Mouse (Mus musculus): Measurements from ENCODE around the gene Crim1. TPM values are rescaled to one million over a fixed set of nuclear protein-coding genes. Genes with fewer than 3 reads are reported as not detected.

Gene Crim1
- total RNA-seq, 2 experiments from 2014 or later: 25.0 to 25.6 TPM

GRCm38 (mm10) chr17:78279191-78279590, 79.1 kb downstream of the Crim1 start:
- intact Hi-C loops (cut with DNase I): no loop called here
- no peak for DNase-seq

- DNase-seq: no peak
- intact Hi-C loops (cut with DNase I): no loop called here
Measured at GRCm38 (mm10) chr17:78280991-78281712, 81.1 kb downstream of the Crim1 start.

- DNase-seq: no peak
Measured at GRCm38 (mm10) chr17:78283271-78283992, 83.4 kb downstream of the Crim1 start.

GRCm38 (mm10) chr17:78286021-78286420, 86.0 kb downstream of the Crim1 start:
- intact Hi-C loops (cut with DNase I): no loop called here
- DNase-seq: no peak

More at GRCm38 (mm10) chr17:78283271-78283992, 83.4 kb downstream of the Crim1 start:
- intact Hi-C loops (cut with DNase I): no loop called here

- DNase-seq: no peak
- intact Hi-C loops (cut with DNase I): no loop called here
Measured at GRCm38 (mm10) chr17:78287391-78287790, 87.3 kb downstream of the Crim1 start.

- DNase-seq: no peak
- intact Hi-C loops (cut with DNase I): no loop called here
Measured at GRCm38 (mm10) chr17:78290153-78290876, 90.3 kb downstream of the Crim1 start.

GRCm38 (mm10) chr17:78291030-78291429, 91.0 kb downstream of the Crim1 start:
- DNase-seq: no peak
- intact Hi-C loops (cut with DNase I): no loop called here

GRCm38 (mm10) chr17:78292301-78292700, 92.3 kb downstream of the Crim1 start:
- intact Hi-C loops (cut with DNase I): no loop called here

GRCm38 (mm10) chr17:78292827-78293488, 92.9 kb downstream of the Crim1 start:
- no peak for DNase-seq
- intact Hi-C loops (cut with DNase I): no loop called here

More at GRCm38 (mm10) chr17:78292301-78292700, 92.3 kb downstream of the Crim1 start:
- no peak for DNase-seq

- DNase-seq: no peak
- intact Hi-C loops (cut with DNase I): loop anchor here (5.0 kb wide), 1 partner anchor 99 kb away; no protein-coding TSS in a partner anchor
Measured at GRCm38 (mm10) chr17:78295979-78296378, 95.9 kb downstream of the Crim1 start.

GRCm38 (mm10) chr17:78298140-78298539, 98.1 kb downstream of the Crim1 start:
- intact Hi-C loops (cut with DNase I): loop anchor here (5.0 kb wide), 1 partner anchor 101 kb away; no protein-coding TSS in a partner anchor

GRCm38 (mm10) chr17:78298967-78299540, 99.0 kb downstream of the Crim1 start:
- intact Hi-C loops (cut with DNase I): loop anchor here (5.0 kb wide), 1 partner anchor 102 kb away; no protein-coding TSS in a partner anchor
- DNase-seq: no peak

More at GRCm38 (mm10) chr17:78298140-78298539, 98.1 kb downstream of the Crim1 start:
- DNase-seq: no peak

- intact Hi-C loops (cut with DNase I): no loop called here
- DNase-seq: no peak
Measured at GRCm38 (mm10) chr17:78303053-78303452, 103.0 kb downstream of the Crim1 start.

- intact Hi-C loops (cut with DNase I): no loop called here
- no peak for DNase-seq
Measured at GRCm38 (mm10) chr17:78304059-78304458, 104.0 kb downstream of the Crim1 start.

GRCm38 (mm10) chr17:78306434-78306833, 106.4 kb downstream of the Crim1 start:
- no peak for DNase-seq
- intact Hi-C loops (cut with DNase I): no loop called here

- intact Hi-C loops (cut with DNase I): no loop called here
- DNase-seq: no peak
Measured at GRCm38 (mm10) chr17:78308221-78308620, 108.2 kb downstream of the Crim1 start.

GRCm38 (mm10) chr17:78313006-78313405, 113.0 kb downstream of the Crim1 start:
- no peak for DNase-seq
- intact Hi-C loops (cut with DNase I): no loop called here

- no peak for DNase-seq
- intact Hi-C loops (cut with DNase I): no loop called here
Measured at GRCm38 (mm10) chr17:78313612-78314011, 113.6 kb downstream of the Crim1 start.

- DNase-seq: no peak
- intact Hi-C loops (cut with DNase I): no loop called here
Measured at GRCm38 (mm10) chr17:78315659-78316058, 115.6 kb downstream of the Crim1 start.

GRCm38 (mm10) chr17:78317381-78317780, 117.3 kb downstream of the Crim1 start:
- intact Hi-C loops (cut with DNase I): no loop called here
- no peak for DNase-seq

Measured in gastrocnemius, postnatal 36 days (tissue).